Mouse (Mus musculus): ENCODE results near the gene Ppp6r1.

- TF ChIP-seq CTCF (IDR thresholded peaks at IDR 0.05; ENCODE audit: extremely low read depth, insufficient read depth, low read length) (no peak), POLR2A (IDR thresholded peaks at IDR 0.05; ENCODE audit: extremely low read depth, insufficient read depth, low read length) (no peak)
These were observed 16.4 kb upstream of the Ppp6r1 start for GRCm38 (mm10) chr7:4675200-4675599.

All from cortical plate, adult 2 months (tissue).